Mouse (Mus musculus) kidney, adult 18-20 months (tissue): ENCODE measurements around the gene Tlr13.
"Not testable (repeated sequence)": the region's sequence is repeated elsewhere in the genome, so short reads cannot be mapped to it uniquely, and the experiment has no call there.

Experiments used
- DNase-seq: peaks from one replicate; pipeline ENCODE4 v3.0.0; 2021

Tlr13 gene

DNA sequence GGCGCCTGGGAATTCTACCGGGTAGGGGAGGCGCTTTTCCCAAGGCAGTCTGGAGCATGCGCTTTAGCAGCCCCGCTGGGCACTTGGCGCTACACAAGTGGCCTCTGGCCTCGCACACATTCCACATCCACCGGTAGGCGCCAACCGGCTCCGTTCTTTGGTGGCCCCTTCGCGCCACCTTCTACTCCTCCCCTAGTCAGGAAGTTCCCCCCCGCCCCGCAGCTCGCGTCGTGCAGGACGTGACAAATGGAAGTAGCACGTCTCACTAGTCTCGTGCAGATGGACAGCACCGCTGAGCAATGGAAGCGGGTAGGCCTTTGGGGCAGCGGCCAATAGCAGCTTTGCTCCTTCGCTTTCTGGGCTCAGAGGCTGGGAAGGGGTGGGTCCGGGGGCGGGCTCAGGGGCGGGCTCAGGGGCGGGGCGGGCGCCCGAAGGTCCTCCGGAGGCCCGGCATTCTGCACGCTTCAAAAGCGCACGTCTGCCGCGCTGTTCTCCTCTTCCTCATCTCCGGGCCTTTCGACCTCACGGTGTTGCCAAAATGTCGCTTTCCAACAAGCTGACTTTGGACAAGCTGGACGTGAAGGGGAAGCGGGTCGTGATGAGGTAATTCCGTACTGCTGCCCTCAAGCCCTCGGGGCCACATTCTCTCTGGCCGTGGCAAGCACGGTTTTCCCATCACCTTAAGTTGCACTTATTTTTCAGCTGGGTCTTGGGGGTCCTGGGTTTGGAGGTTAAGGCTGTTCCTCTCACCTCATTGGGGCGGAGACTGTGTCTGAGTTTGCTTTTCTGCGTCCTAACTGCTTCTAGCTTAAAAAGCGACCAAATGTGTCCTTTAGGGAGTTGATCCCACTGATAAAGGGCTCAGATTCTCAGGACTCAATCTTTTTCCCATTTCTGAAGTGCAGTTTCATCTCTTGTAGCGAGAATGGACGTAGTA lies 44.0 kb downstream of the Tlr13 start, which contains the start of gene Pgk1:
Gene Pgk1 (plus strand): TSS at position 388 of the 937 bp plus-strand sequence.
- peak; percentile 85 for DNase-seq

DNA sequence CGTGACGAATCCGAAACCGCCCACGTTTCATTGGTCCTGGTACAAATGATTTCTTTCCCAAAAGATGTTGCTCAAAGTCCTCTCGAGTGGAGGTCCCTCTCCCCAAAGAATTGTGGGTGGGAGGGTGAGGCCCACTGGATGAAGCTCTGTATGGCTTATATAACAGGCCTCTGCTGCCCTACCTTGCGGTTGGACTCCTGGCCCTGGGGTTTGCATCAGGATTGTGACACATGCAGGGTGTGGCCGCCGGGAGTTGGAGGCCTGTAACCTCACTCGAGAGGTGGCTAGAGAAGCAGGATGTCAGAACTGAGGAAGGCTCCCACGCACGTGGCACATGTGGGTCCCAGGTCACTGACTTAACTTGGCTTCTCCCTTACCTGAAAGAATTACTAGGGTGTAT lies 44.7 kb downstream of the Tlr13 start:
- DNase-seq = peak; percentile 53

DNA sequence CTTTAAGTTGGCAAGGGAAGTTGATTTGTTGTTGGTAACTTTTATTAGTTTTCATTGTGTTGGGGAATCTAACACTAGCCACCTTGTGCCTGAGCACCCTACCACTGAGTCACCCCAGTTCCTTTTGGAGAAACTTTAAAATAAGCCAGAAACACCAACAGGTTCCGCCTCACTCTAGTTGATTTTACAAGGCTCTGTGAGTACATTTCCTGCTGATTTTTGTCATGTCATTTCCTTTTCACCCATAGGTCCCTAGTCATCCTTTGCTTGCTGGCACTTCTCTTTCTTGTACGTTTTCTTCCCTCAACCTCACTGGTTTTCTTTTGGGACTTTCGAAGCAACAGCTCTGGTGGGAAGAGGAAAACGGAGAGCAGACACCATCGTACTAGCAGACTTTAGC lies 46.4 kb downstream of the Tlr13 start:
- no peak for DNase-seq

DNA sequence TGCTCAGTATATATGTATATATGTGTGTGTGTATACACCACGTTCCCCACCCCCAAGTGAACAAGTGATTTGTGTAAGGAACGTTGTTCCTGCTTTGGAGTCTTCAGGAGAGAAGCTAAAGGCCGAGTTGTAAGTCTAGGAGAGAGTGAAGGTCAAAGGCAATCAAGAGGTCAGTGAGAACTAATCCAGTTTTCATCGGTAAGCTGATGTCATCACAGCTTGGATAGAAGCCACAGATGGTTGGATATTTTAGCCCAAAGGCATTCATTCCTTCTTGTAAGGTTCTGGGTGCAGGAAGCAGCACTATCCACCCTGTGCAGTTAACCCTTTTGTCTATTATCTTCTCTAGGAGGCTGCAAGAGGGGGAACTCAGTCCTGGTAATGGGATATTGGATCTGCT lies 47.1 kb downstream of the Tlr13 start:
- no peak for DNase-seq

DNA sequence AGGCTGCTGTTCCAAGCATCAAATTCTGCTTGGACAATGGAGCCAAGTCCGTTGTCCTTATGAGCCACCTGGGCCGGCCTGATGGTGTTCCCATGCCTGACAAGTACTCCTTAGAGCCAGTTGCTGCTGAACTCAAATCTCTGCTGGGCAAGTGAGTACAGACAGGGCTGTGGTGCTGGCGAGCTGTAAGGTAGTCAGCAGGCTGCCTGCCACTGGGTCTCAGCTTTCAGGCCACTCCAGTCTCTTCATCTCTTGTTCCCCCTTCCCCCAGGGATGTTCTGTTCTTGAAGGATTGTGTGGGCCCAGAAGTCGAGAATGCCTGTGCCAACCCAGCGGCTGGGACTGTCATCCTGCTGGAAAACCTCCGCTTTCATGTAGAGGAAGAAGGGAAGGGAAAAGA lies 51.4 kb downstream of the Tlr13 start:
- not testable (repeated sequence) for DNase-seq

DNA sequence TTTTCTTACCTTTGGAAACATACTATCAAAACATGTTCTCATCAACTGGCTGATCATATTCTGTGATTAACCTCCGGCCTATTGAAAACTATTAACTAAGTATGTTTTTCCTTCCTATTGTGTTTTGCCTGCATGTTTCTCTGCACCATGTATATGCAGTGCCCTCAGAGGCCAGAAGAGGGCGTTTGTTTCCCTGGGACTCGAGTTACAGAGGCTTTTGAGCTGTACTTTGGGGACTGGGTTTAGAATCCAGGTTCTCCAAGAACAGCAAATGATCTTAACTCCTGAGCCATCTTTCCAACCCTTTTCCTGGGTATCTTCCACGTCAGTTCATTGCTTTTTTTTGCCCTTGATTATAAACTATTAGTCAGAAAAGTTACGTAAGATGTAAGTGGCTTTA lies 54.3 kb downstream of the Tlr13 start:
- DNase-seq = no peak

DNA sequence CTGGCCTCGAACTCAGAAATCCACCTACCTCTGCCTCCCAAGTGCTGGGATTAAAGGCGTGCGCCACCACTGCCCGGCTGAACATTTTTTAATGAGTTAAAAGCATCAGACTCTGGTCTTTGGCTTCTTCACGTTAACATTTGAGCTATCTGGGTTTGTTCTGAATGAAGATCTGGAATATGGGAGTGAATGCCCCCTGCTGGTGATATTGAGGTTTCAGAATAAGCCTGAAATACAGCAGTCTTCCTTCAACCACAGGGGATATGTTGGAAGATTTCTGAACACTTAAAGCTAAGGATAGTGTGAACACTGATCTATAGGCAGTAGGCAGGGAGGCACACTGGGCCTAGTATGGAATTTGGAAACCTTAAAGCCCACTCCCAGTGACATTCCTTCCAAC lies 55.9 kb downstream of the Tlr13 start:
- DNase-seq = no peak

DNA sequence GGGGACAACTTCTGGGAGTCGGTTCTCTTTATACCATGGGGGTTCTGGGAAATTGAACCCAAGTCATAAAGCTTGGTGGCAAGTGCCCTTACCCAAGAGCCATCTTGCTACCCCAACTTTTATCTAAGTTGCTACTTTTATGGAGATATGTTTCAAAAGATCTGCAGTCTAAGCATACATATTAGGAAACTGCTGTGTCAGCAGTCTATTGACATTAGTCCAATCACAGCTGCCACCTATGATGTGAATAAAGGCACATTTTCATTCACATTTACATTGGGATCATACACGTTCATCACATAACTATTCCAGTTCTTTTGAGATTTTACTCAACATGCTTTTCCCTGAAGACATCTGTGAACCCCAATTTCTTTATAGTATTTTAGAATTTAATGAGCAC lies 66.1 kb downstream of the Tlr13 start:
- DNase-seq = no peak
